Mouse (Mus musculus): ENCODE measurements around the gene Pkn1. TPM values are rescaled to one million over a fixed set of nuclear protein-coding genes. Genes with fewer than 3 reads are reported as not detected.

The Pkn1 gene
- polyA plus RNA-seq, 2 experiments from 2014 or later, result 13.7 to 26.9 TPM

DNA sequence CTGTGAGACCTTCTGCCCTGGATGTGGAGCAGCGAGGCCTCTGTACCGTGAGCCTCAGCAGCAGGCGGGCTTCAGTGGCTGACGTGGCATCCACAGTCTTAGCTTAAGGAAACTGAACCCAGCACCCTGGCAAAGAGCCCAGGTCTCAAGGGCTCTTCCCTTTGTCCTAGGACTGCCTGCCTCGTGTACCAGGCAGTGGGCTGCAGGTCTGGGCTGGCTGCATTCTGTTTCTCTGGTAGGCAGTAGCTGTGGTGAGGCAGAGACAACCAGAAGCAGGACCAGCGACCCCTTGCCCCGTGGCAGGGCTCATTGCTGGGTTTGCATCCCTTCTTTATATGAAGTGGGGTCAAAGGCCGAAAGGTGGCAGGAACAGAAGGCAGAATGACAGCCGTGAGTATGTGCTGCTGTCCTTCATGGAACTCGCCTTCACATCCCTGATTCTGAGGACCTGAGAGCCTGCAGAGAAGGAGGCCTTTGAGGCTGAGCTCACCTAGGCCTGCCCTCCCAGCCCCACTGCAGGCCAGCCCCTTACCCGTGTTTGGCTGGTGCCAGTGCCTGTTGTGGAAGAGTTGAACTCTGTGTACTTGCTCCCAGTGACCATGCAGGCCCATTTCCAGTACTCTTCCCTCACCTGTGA, 24.6 kb upstream of the Pkn1 start:
- no peak for ATAC-seq

- no peak for ATAC-seq
Measured at GRCm38 (mm10) chr8:83722631-83723030, 23.7 kb upstream of the Pkn1 start.

GRCm38 (mm10) chr8:83721405-83722025, 22.5 kb upstream of the Pkn1 start:
- ATAC-seq, result peak; percentile 21

DNA sequence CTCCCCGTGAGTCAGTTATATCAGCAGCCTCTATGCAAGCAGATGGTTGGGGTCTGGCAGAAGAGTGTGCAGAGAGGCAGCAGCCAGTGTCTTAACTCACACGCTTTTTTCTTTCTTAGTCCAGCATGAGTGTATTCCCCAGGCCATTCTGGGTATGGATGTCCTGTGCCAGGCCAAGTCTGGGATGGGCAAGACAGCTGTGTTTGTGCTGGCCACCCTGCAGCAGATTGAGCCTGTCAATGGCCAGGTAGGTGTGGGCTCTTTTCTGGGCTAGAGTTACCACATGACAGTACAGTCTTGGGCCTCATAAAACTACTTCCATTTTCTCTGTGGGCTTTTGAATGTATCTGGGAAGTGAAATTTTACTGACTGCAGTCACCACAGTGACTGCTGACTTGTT, 20.7 kb upstream of the Pkn1 start:
- no peak for ATAC-seq

DNA sequence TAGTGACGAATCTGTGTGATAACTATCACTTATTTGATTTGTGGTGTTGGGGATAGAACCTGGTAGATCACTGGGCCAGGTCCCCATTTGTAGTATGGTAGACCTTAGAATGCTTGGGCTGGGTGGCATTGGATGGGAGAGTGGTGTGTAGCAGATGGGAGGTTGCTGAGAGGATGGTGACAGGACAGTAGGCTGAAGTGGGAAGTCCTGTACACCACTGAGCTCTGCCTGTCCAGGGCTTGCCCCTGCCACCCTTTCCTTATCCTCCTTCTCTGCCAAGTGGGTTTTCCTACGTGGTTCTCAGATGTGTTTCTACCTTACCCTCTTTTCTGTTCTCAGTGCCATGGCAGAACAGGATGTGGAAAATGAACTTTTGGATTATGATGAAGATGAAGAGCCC, 20.1 kb upstream of the Pkn1 start:
- ATAC-seq, result no peak

GRCm38 (mm10) chr8:83716563-83716962, 17.6 kb upstream of the Pkn1 start:
- no peak for ATAC-seq

DNA sequence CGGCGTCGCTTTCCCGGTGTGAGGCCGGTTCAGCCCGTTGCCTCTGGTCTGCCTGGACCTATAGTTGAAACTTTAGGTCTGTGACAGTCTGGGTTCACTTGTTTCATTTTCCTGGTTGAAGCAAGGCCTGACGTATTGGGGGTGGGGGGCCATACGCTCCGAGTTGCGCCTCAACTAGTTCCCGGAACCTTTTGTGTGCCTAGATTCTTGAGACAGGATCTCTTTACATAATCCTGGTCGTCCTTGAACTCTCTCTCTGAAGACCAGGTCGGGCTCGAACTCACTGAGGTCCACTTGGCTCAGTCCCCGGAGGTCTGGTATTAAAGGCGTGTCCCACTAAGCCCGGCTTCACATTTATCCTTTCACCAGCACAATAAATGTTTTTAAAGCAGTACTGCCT, 16.8 kb upstream of the Pkn1 start:
- ATAC-seq, result no peak

DNA sequence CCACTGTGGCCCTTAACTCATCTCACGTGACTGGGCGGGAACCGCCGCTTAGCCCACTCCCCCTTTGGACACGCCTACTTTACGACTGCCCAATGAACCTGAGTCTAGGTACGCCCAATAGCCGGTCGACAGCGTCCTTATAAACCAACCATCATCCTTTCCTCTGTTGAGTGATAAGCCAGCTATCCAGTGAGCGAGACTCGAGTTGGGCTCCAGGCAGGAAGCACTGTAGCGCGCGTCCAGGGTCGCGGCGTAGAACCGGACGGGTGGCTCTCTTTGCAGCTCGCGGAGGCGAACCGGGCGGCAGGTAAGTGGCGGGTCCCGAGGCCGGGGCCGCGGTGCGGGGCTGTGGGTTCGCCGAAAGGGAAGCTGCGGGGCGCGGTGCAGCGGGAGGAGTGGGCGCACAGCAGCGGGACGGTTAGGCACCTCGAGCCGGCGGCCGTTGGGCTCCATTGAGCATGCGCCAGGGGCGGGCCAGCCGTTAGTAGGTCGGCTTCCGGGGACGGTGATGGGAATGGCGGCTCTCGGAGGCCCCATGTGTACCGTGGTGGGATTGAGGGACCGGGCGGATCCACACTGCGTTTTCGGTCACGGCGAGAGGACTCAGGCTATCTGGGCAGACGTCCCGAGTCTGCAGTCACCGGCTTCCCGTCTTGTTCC, 16.2 kb upstream of the Pkn1 start, which contains the start of gene Ddx39:
Ddx39 (plus strand) TSS at position 147 of the 660 bp plus-strand sequence.
- ATAC-seq, result peak; percentile 99

DNA sequence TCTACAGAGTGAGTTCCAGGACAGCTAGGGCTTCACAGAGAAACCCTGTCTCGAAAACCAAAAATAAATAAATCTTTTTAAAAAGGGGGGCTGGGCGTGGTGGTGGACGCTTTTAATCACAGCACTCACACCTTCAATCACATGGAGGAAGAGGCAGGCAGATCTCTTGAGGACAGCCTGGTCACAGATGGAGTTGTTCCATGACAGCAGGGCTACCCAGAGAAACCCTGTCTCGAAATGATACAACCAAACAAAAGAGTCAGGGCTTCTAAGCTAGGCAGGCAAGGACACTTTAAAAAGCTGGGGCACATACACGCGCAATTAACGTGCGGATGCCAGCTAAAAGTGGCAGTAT, 15.7 kb upstream of the Pkn1 start:
- no peak for ATAC-seq

GRCm38 (mm10) chr8:83707554-83707953, 8.6 kb upstream of the Pkn1 start:
- ATAC-seq, result no peak

DNA sequence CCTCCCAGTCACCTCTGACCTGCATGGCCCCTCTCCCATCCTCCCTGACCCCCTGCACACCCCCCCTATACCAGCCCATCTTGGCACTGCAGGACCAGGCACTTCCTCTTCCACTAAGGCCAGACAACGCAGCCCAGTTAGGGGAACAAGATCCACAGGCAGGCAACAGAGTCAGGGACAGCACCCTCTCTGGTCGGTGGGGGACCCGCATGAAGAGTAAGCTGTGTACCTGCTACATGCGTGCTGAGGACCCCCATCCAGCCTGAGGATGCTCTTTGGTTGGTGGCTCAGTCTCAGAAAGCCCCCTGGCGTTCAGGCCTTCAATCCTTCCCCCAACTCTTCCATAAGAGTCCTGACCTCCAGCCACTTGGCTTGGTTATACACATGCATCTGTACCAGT, 7.4 kb upstream of the Pkn1 start:
- no peak for ATAC-seq

- ATAC-seq, result no peak
Measured at GRCm38 (mm10) chr8:83703426-83703825, 4.4 kb upstream of the Pkn1 start.

- no peak for ATAC-seq
Measured at GRCm38 (mm10) chr8:83700423-83701085, 1.6 kb upstream of the Pkn1 start.

- ATAC-seq, result peak; percentile 48
Measured at GRCm38 (mm10) chr8:83699566-83699965, 587 bp upstream of the Pkn1 start.

DNA sequence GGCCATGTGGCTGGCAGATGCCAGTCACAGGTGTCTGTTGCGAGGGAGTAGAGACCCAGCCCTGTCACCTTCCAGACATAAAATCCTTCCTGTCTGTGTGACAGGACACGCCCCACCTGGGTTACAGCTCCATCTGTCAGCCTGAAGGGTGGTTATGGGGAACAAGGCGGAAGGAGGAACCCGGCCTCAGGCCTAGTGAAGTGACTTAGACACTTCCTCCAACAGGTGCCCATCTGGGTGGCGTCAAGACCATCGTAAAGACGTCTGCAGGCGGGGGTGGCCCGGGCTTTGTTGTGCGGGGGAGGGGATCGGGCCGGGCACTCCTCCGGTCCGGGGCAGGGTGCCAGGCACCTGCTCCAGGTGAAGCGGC, 703 bp downstream of the Pkn1 start:
- peak; percentile 79 for ATAC-seq

- ATAC-seq, result no peak
Measured at GRCm38 (mm10) chr8:83697374-83698220, 1.4 kb downstream of the Pkn1 start.

DNA sequence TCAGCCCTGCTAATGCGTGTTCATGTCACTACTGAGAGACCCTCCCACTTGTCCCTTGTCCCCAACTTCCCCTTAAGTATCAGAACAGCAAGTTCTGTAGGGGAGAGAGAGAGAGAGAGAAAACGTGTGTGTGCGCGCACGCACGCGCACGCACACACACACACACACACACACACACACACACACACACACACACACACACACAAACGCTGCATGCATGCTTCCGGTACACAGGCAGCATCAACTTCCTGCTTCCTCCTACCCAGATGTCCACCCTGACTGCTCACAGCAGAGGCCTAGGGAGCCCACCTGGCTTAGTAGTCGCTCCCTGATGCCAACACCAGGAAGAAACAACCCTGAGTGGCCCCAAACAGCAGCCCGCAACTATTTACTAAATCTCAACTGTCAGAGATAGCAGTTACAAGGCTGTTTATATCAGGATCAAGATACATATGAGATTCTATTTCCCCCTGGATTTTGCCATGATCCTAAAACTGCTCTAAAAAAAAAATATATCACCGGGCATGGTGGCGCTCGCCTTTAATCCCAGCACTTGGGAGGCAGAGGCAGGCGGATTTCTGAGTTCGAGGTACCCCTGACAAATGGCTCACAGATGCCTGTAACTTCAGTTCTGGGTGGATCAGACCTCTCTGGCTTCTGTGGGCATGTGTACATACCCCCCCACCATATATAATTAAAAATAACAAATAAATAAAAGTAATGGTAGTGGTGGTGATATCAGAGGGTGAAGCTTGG, 3.5 kb downstream of the Pkn1 start:
- peak; percentile 15 for ATAC-seq

DNA sequence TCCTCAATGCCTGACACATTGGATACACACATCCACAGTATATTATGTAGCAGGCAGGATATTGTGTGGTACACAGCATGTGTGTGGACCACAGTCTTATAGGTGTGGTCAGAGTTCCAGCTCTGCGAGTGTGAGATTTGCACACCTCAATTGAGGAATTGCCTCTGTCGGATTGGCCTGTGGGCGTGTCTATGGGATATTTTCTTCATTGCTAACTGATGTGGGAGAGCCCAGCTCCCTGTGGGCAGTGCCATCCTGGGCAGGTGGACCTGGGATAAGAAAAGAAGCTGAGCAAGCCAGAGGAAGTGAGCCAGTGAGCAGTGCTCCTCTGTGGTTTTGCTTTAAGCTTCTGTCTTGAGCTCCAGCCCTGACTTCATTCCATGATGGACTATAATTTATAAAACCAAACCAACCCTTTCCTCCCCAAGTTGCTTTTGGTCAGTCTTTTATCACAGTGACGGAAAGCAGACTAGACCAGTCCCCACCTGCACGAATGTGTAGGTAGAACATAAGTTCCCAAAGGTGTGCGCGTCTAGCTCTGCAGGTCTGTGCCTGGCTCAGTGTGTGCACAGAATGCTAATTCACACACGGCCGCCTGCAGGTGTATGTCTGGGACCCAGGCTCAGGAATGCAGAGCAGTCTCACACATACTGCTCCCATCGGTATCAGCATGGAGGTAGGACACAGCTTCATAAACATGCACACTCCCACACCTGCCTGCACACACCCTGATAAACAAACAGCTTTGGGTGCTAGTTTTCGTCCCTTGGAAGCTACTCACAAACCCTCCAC, 4.4 kb downstream of the Pkn1 start:
- ATAC-seq, result no peak

DNA sequence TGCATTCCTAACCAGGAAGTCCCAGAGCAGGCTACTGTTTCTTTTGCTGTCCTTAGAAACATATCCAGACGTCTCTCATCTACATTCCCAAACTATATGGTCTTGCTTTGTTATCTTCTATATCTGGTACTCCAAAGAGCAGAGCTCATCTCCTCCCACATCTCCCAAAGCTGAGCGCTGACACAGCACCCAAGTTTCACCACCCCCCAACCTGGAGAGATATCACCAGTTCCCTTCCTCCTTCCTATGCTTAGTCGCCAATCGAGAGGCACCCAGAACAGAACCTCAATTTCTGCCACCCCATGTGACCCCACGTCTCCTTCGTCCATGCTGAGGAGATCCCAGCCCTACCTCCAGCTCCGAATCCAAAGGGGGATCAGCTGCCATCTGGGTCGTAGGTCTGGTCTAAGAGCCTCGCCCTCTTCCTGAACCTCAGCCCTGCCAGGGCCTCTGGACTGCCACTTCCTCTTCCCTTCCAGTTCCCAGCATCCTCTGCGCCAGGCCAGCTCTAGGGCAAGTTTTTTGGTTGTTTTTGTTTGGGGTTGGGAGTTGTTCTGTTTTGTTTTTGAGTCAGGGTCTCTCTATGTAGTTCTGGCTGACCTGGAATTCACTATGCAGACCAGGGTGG, 5.3 kb downstream of the Pkn1 start:
- no peak for ATAC-seq

GRCm38 (mm10) chr8:83689264-83689663, 9.7 kb downstream of the Pkn1 start:
- ATAC-seq, result no peak

GRCm38 (mm10) chr8:83684517-83684916, 14.5 kb downstream of the Pkn1 start:
- no peak for ATAC-seq

All from activated CD4-positive, CD25-positive, alpha-beta regulatory T cell, adult 4 months (primary cell).